Mouse (Mus musculus): ENCODE results near the gene Tgfbi.

DNA sequence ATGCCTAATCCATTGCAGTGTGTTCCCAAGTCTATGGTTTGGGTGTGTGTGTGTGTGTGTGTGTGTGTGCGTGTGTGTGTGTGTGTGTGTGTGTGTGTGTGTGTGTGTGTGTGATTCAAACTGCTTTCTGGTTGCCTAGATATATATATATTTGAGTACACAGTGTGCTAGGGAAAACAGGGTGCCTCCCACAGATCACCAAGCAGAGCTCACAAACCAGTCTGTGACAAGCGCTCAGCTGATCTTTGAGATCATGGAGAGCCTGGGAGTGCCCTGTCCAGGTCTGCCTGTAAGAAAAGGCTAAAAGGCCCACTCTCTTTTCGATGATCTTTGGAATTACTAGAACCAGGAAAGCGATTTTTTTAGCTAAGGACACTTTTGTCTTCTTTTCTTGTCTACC, 34.2 kb upstream of the Tgfbi start:
- TF ChIP-seq POLR2A (IDR thresholded peaks at IDR 0.05; ENCODE audit: extremely low read depth, insufficient read depth, low read length) (no peak), CTCF (IDR thresholded peaks at IDR 0.05; ENCODE audit: extremely low read depth, insufficient read depth, low read length) (no peak)
